Mouse (Mus musculus) ES-E14 (cell line): ENCODE measurements at regions not wholly inside any gene's neighbourhood (a gene's known extent, or its start where the extent isn't known, plus 50 kb on each side); places are given as distances from the start of the nearest gene placed in this dataset.

Source experiments
- CHD2 ChIP-seq: IDR thresholded peaks from 2 replicates; pipeline ENCODE4 v1.6.1; 2014; ENCODE audit warnings: mild to moderate bottlenecking, low read depth, low read length, inconsistent platforms
- HCFC1 ChIP-seq: IDR thresholded peaks from 2 replicates; pipeline ENCODE4 v1.6.1; 2012; ENCODE audit warnings: low read length, inconsistent platforms, borderline replicate concordance; ENCODE audit not compliant: insufficient read depth
- MAFK ChIP-seq: IDR thresholded peaks from 2 replicates; pipeline ENCODE4 v1.6.1; 2014; ENCODE audit warnings: mild to moderate bottlenecking, low read depth, low read length, inconsistent platforms; ENCODE audit not compliant: insufficient read depth
- ZC3H11A ChIP-seq: IDR thresholded peaks from 2 replicates; pipeline ENCODE4 v1.6.1; 2012; ENCODE audit warnings: low read depth, mild to moderate bottlenecking, inconsistent platforms, low read length, borderline replicate concordance

DNA sequence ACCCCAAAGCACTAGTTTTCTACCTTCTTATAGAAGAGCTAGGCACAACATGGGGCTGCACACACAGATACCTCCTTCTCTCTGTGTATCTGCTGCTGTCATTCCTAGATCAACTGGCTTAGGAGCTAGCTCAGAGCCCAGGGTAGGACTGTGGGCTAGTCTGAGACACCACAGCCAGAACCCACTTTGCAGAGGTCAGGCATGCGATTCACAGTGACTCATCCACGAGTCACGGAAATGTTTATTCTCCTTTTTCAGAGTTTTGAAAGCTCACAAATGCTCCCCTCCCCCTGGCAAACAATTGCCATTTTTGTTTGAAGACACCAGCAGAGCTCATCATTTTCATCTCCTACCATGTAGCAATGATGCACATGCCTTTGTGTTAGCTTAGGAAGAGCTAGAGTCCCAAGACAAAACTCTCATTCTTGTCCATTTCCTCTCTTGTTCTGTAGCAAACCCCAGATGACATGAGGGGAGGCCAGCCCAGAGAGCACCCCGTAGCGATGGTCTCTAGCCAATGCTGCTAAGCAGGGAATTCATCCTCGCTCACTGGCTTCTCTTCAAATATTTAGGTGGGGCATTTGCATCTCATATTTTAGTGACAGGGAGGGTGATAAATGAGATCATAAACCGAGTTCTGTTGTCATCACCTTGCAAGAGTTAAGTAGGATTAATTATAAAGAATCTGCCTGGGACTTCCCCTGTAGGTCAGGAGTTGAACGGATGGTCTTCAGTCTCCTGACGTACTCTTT is 108.4 kb upstream of the Twist2 start:
- TF ChIP-seq CHD2, result no peak
- no peak for TF ChIP-seq ZC3H11A
- TF ChIP-seq HCFC1, result no peak
- no peak for TF ChIP-seq MAFK
